Mouse (Mus musculus) heart, embryonic 16.5 days (tissue): ENCODE results near the gene Mab21l3. TPM values are rescaled to one million over a fixed set of nuclear protein-coding genes. Genes with fewer than 3 reads are reported as not detected.

Experiments used
- ATAC-seq: fragments of 200-750 bp; cut with Nextera tagmentation; replicated peaks from 2 replicates; pipeline ENCODE4 v1.8.0; 2017; ENCODE audit warnings: moderate number of reproducible peaks; ENCODE audit not compliant: insufficient read depth, low FRiP score; ENCODE audit errors: extremely low read depth
- H3K27ac ChIP-seq: fragments of 300-500 bp; sonication (generic); 2 replicates; pipeline ENCODE4 v1.5.1; 2014; ENCODE audit warnings: mild to moderate bottlenecking, low read length, control low read depth, moderate library complexity
- H3K27me3 ChIP-seq: fragments of 300-500 bp; sonication (generic); 2 replicates; pipeline ENCODE4 v1.6.1; 2014; ENCODE audit warnings: low read length, mixed read lengths; ENCODE audit not compliant: control insufficient read depth, insufficient read depth
- H3K36me3 ChIP-seq: fragments of 300-500 bp; sonication (generic); 2 replicates; pipeline ENCODE4 v1.6.1; 2014; ENCODE audit not compliant: control insufficient read depth, insufficient read depth
- H3K4me1 ChIP-seq: fragments of 300-500 bp; sonication (generic); 2 replicates; pipeline ENCODE4 v1.6.1; 2014; ENCODE audit warnings: low read length, mixed read lengths; ENCODE audit not compliant: control insufficient read depth, insufficient read depth
- H3K4me2 ChIP-seq: fragments of 300-500 bp; sonication (generic); 2 replicates; pipeline ENCODE4 v1.6.1; 2014; ENCODE audit warnings: low read depth, mild to moderate bottlenecking, control low read depth, low read length
- H3K4me3 ChIP-seq: fragments of 300-500 bp; sonication (generic); 2 replicates; pipeline ENCODE4 v1.5.1; 2014; ENCODE audit warnings: mild to moderate bottlenecking, control low read depth, low read length
- H3K9ac ChIP-seq: fragments of 300-500 bp; sonication (generic); 2 replicates; pipeline ENCODE4 v1.6.1; 2014; ENCODE audit warnings: low read length, control low read depth
- H3K9me3 ChIP-seq: fragments of 300-500 bp; sonication (generic); replicated peaks from 2 replicates; pipeline ENCODE4 v1.6.1; 2016; ENCODE audit warnings: low read length; ENCODE audit not compliant: control insufficient read depth
- WGBS: fragments of 180-500 bp; shearing (Covaris S2); extraction: QIAGEN DNeasy Blood & Tissue Kit; methylation state at CpG from one replicate; pipeline ENCODE4 v1.1.7; 2014; 5-methylcytosine and 5-hydroxymethylcytosine counted together
- polyA plus RNA-seq: library from polyadenylated mRNA; unstranded; fragments of >200 nt; fragmentation: Nextera tagmentation; extraction: Ambion mirVana; gene quantifications from 2 replicates; pipeline ENCODE4 v1.2.1, GENCODE M21; 2015

Gene Mab21l3
- polyA plus RNA-seq, 1 experiment from 2014 or later = 0.38 TPM

- Histone ChIP-seq H3K9ac (no peak overlapping the region), H3K9me3 (no peaks in the 10 kb centered on the region), H3K36me3 (no peaks in the 10 kb centered on the region), H3K27me3 (no peaks in the 10 kb centered on the region), H3K4me3 (no peak overlapping the region), H3K4me2 (no peak overlapping the region), H3K4me1 (peaks cover 12% of the 10 kb centered on the region), H3K27ac (no peak overlapping the region)
- 58% methylated on average over 4 of the region's 4 CpGs for WGBS
- no peak for ATAC-seq
These were observed 36.8 kb downstream of the Mab21l3 start for GRCm38 (mm10) chr3:101811931-101812330.

GRCm38 (mm10) chr3:101807646-101808045 is 41.1 kb downstream of the Mab21l3 start:
- no peak overlapping the region for H3K4me2 ChIP-seq
- 52% methylated on average over 6 of the region's 6 CpGs for WGBS
- no peaks in the 10 kb centered on the region for H3K36me3 ChIP-seq
- no peak for ATAC-seq
- H3K27me3 ChIP-seq = no peaks in the 10 kb centered on the region
- H3K4me3 ChIP-seq = no peak overlapping the region
- H3K4me1 ChIP-seq = peaks cover 44% of the 10 kb centered on the region
- H3K9ac ChIP-seq = 0 out of 2 replicates have a peak overlapping the region, but pooled peaks have one; percentile 9
- H3K9me3 ChIP-seq = no peaks in the 10 kb centered on the region
- peak overlapping the region; percentile 0; the same call in 1 of the 2 replicates for H3K27ac ChIP-seq

- Histone ChIP-seq H3K4me1 (peaks cover 46% of the 10 kb centered on the region), H3K4me3 (no peak overlapping the region), H3K9me3 (no peaks in the 10 kb centered on the region), H3K27ac (peak overlapping the region; percentile 25; the same call in 1 of the 2 replicates), H3K4me2 (0 out of 2 replicates have a peak overlapping the region, but pooled peaks have one; percentile 15), H3K27me3 (no peaks in the 10 kb centered on the region), H3K36me3 (no peaks in the 10 kb centered on the region), H3K9ac (peak overlapping the region; percentile 50)
- 46% methylated on average over 4 of the region's 4 CpGs for WGBS
- ATAC-seq = no peak
These were observed 41.8 kb downstream of the Mab21l3 start for GRCm38 (mm10) chr3:101806941-101807340.

- 8% methylated on average over 16 of the region's 16 CpGs for WGBS
- ATAC-seq = peak; percentile 78
- peaks cover 50% of the 10 kb centered on the region for H3K4me1 ChIP-seq
These were observed 42.6 kb downstream of the Mab21l3 start for GRCm38 (mm10) chr3:101806149-101806548.

GRCm38 (mm10) chr3:101805562-101806004 is 43.2 kb downstream of the Mab21l3 start:
- Histone ChIP-seq H3K9me3 (no peaks in the 10 kb centered on the region), H3K27me3 (no peaks in the 10 kb centered on the region), H3K4me1 (peaks cover 52% of the 10 kb centered on the region), H3K4me3 (no peak overlapping the region), H3K9ac (peak overlapping the region; percentile 64; the same call in 1 of the 2 replicates), H3K4me2 (no peak overlapping the region), H3K27ac (peak overlapping the region; percentile 98), H3K36me3 (no peaks in the 10 kb centered on the region)
- WGBS = 29% methylated on average over 13 of the region's 13 CpGs
- peak; percentile 33; the same call in 1 of the 2 replicates for ATAC-seq

More at GRCm38 (mm10) chr3:101806149-101806548, 42.6 kb downstream of the Mab21l3 start:
- no peak overlapping the region for H3K4me3 ChIP-seq
- H3K9ac ChIP-seq = peak overlapping the region; percentile 41; the same call in 1 of the 2 replicates
- no peaks in the 10 kb centered on the region for H3K9me3 ChIP-seq
- H3K27me3 ChIP-seq = no peaks in the 10 kb centered on the region
- H3K27ac ChIP-seq = peak overlapping the region; percentile 98
- peak overlapping the region; percentile 29; the same call in 1 of the 2 replicates for H3K4me2 ChIP-seq
- no peaks in the 10 kb centered on the region for H3K36me3 ChIP-seq

- Histone ChIP-seq H3K9ac (peak overlapping the region; percentile 64), H3K4me1 (peaks cover 52% of the 10 kb centered on the region), H3K9me3 (no peaks in the 10 kb centered on the region), H3K4me3 (no peak overlapping the region; the same call in 1 of the 2 replicates), H3K27me3 (no peaks in the 10 kb centered on the region), H3K27ac (peak overlapping the region; percentile 98), H3K4me2 (peak overlapping the region; percentile 40), H3K36me3 (no peaks in the 10 kb centered on the region)
- ATAC-seq = no peak
- WGBS = 59% methylated on average over 11 of the region's 11 CpGs
These were observed 43.7 kb downstream of the Mab21l3 start for GRCm38 (mm10) chr3:101804971-101805561.

- no peaks in the 10 kb centered on the region for H3K27me3 ChIP-seq
- no peaks in the 10 kb centered on the region for H3K36me3 ChIP-seq
- H3K4me1 ChIP-seq = peaks cover 58% of the 10 kb centered on the region
- peak; percentile 69 for ATAC-seq
- H3K4me3 ChIP-seq = no peak overlapping the region
- H3K27ac ChIP-seq = peak overlapping the region; percentile 98
- H3K4me2 ChIP-seq = peak overlapping the region; percentile 40
- H3K9ac ChIP-seq = peak overlapping the region; percentile 64
- 36% methylated on average over 6 of the region's 6 CpGs for WGBS
- H3K9me3 ChIP-seq = no peaks in the 10 kb centered on the region
These were observed 44.4 kb downstream of the Mab21l3 start for GRCm38 (mm10) chr3:101804331-101804730.

GRCm38 (mm10) chr3:101803764-101804163 is 45.0 kb downstream of the Mab21l3 start:
- Histone ChIP-seq H3K9ac (peak overlapping the region; percentile 43), H3K27me3 (no peaks in the 10 kb centered on the region), H3K27ac (peak overlapping the region; percentile 98), H3K4me2 (peak overlapping the region; percentile 35), H3K9me3 (no peaks in the 10 kb centered on the region), H3K4me1 (peaks cover 61% of the 10 kb centered on the region), H3K36me3 (no peaks in the 10 kb centered on the region), H3K4me3 (no peak overlapping the region)
- ATAC-seq = no peak
- 53% methylated on average over 6 of the region's 6 CpGs for WGBS

- Histone ChIP-seq H3K36me3 (no peaks in the 10 kb centered on the region), H3K4me1 (peaks cover 61% of the 10 kb centered on the region), H3K9ac (no peak overlapping the region), H3K4me2 (no peak overlapping the region), H3K27me3 (no peaks in the 10 kb centered on the region), H3K9me3 (no peaks in the 10 kb centered on the region), H3K27ac (no peak overlapping the region), H3K4me3 (no peak overlapping the region)
- no peak for ATAC-seq
- WGBS = 71% methylated on average over 6 of the region's 6 CpGs
These were observed 46.0 kb downstream of the Mab21l3 start for GRCm38 (mm10) chr3:101802746-101803145.
